Mouse (Mus musculus) embryonic facial prominence, embryonic 10.5 days (tissue): ENCODE measurements around the gene Acta1. TPM values are rescaled to one million over a fixed set of nuclear protein-coding genes. Genes with fewer than 3 reads are reported as not detected.

Source experiments
- DNase-seq: peaks from one replicate; pipeline ENCODE4 v3.0.0-alpha.2; 2017; ENCODE audit warnings: low spot score
- H3K27ac ChIP-seq: fragments of 300-500 bp; sonication (generic); replicated peaks from 2 replicates; pipeline ENCODE4 v1.5.1; 2016; ENCODE audit warnings: mild to moderate bottlenecking
- H3K27me3 ChIP-seq: fragments of 300-500 bp; sonication (generic); replicated peaks from 2 replicates; pipeline ENCODE4 v1.6.1; 2016; ENCODE audit warnings: low read depth, mild to moderate bottlenecking; ENCODE audit not compliant: poor library complexity, severe bottlenecking
- H3K36me3 ChIP-seq: fragments of 300-500 bp; sonication (generic); replicated peaks from 2 replicates; pipeline ENCODE4 v1.6.1; 2016; ENCODE audit warnings: mild to moderate bottlenecking, moderate library complexity
- H3K4me1 ChIP-seq: fragments of 300-500 bp; sonication (generic); 2 replicates; pipeline ENCODE4 v1.6.1; 2016
- H3K4me3 ChIP-seq: fragments of 300-500 bp; sonication (generic); 2 replicates; pipeline ENCODE4 v1.5.1; 2016; ENCODE audit warnings: mild to moderate bottlenecking, moderate library complexity
- H3K9me3 ChIP-seq: fragments of 300-500 bp; sonication (generic); 2 replicates; pipeline ENCODE4 v1.6.1; 2016; ENCODE audit warnings: mild to moderate bottlenecking
- WGBS: fragments of 180-500 bp; shearing (Covaris S2); methylation state at CpG from one replicate; pipeline ENCODE4 v1.1.7; 2016; 5-methylcytosine and 5-hydroxymethylcytosine counted together
- polyA plus RNA-seq: library from polyadenylated mRNA; unstranded; fragments of >200 nt; fragmentation: Nextera tagmentation; extraction: Ambion mirVana; gene quantifications from 2 replicates; pipeline ENCODE4 v1.2.1, GENCODE M21; 2016

Gene Acta1
- polyA plus RNA-seq, 1 experiment from 2014 or later = 0.80 TPM

DNA sequence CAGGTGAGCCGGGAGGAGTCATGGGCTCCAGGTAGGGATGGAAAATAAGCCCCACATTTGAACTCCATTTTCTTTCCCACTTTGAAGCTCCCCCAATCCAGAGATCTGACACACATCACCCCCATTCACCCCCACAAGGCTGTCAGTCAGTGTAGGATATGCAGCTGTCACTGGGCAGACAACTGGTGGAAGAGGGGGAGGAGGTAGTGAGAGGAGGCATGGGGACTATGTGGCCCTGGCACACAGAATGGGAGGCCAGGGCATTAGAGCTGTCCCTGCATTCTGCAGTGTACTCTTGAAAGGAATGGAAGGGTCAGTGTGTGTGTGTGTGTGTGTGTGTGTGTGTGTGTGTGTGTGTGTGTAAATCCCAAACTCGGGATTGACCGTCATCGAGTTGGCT is 679 bp upstream of the Acta1 start:
- H3K4me1 ChIP-seq = peaks cover 22% of the 10 kb centered on the region
- H3K36me3 ChIP-seq = peaks cover 26% of the 10 kb centered on the region
- H3K27me3 ChIP-seq = peaks cover 74% of the 10 kb centered on the region
- no peak overlapping the region for H3K4me3 ChIP-seq
- H3K27ac ChIP-seq = no peak overlapping the region
- no peak for DNase-seq
- no peaks in the 10 kb centered on the region for H3K9me3 ChIP-seq
- 84% methylated on average over 4 of the region's 4 CpGs for WGBS

DNA sequence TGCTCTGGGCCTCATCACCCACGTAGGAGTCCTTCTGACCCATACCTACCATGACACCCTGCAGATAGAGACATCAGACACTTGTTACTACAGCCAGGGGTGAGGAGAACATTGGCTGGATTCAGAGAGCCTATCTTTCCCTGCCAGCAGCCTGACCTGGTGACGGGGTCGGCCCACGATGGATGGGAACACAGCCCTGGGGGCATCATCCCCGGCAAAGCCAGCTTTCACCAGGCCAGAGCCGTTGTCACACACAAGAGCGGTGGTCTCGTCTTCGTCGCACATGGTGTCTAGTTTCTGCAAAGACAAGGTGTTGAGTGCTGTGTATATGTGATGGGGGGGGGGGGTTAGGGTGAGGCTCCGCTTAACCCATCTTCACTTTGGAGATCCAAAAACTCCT is 1.1 kb downstream of the Acta1 start:
- Histone ChIP-seq H3K4me1 (peaks cover 22% of the 10 kb centered on the region), H3K27me3 (peaks cover 88% of the 10 kb centered on the region), H3K9me3 (no peaks in the 10 kb centered on the region), H3K36me3 (peaks cover 8% of the 10 kb centered on the region), H3K27ac (no peak overlapping the region), H3K4me3 (no peak overlapping the region)
- 74% methylated on average over 11 of the region's 11 CpGs for WGBS
- DNase-seq = no peak

DNA sequence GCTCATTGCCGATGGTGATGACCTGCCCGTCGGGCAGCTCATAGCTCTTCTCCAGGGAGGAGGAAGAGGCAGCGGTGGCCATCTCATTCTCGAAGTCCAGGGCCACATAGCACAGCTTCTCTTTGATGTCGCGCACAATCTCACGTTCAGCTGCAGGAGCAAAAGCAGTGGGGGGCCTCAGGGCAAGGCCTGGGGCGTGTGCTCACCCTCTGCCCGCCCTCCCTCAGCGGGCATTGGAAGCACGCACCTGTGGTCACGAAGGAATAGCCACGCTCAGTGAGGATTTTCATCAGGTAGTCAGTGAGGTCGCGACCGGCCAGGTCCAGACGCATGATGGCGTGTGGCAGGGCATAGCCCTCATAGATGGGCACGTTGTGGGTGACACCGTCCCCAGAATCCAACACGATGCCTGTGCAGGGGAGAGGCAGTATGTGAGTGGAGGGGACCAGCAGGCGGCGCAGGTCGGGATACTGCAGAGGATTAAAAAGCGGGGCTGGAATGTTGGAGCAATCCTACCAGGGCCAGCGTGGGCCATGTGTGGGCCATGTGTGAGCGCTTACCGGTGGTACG is 1.9 kb downstream of the Acta1 start:
- H3K9me3 ChIP-seq = no peaks in the 10 kb centered on the region
- H3K27ac ChIP-seq = no peak overlapping the region
- H3K36me3 ChIP-seq = peaks cover 4% of the 10 kb centered on the region; the same call in 1 of the 2 replicates
- DNase-seq = peak; percentile 50
- H3K4me3 ChIP-seq = peak overlapping the region; percentile 52
- H3K27me3 ChIP-seq = peaks cover 88% of the 10 kb centered on the region
- 9% methylated on average over 30 of the region's 30 CpGs for WGBS
- peaks cover 25% of the 10 kb centered on the region for H3K4me1 ChIP-seq

DNA sequence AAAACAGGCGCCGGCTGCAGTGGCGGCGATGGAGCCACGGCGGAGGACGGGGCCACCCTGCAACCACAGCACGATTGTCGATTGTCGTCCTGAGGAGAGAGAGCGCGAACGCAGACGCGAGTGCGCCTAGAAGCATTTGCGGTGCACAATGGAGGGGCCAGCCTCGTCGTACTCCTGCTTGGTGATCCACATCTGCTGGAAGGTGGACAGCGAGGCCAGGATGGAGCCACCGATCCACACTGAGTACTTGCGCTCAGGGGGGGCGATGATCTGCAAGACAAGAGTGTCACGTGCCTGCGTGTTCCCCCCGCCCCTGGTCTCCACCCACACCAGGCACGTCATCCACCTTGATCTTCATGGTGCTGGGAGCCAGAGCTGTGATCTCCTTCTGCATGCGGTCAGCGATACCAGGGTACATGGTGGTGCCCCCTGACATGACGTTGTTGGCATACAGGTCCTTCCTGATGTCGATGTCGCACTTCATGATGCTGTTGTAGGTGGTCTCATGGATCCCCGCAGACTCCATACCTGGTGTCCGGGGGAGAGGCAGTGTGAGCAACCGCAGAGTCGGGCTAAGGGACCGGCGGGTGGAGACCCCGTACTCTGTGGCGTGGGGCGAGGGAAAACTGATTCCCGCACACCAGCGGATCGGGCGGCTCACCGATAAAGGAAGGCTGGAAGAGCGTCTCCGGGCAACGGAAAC is 2.5 kb downstream of the Acta1 start:
- no peaks in the 10 kb centered on the region for H3K36me3 ChIP-seq
- no peaks in the 10 kb centered on the region for H3K9me3 ChIP-seq
- peaks cover 25% of the 10 kb centered on the region for H3K4me1 ChIP-seq
- H3K27ac ChIP-seq = no peak overlapping the region
- peak overlapping the region; percentile 52 for H3K4me3 ChIP-seq
- under 1% methylated on average over 49 of the region's 49 CpGs for WGBS
- H3K27me3 ChIP-seq = peaks cover 83% of the 10 kb centered on the region
- peak; percentile 29 for DNase-seq

DNA sequence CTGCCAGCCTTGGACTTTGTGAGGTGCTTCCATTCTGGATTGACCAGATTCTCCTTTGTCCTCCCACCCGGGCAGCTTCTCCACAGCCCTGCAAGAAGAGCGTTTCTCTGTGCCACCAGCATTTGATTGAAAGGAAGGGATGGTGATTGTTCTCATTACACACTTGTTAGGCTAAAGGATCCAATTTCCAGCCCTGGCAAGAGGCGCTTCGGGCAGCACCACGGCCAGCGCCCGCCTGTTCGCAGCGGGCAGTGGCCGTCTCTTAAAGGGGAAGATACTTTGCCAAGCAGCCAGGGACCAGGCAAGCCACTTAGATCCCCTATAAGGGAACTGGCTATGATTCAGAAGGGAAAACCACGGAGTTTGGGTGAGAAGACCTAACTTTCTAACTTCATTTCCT is 3.3 kb downstream of the Acta1 start:
- DNase-seq = peak; percentile 83
- Histone ChIP-seq H3K27ac (no peak overlapping the region), H3K36me3 (no peaks in the 10 kb centered on the region), H3K9me3 (no peaks in the 10 kb centered on the region), H3K4me3 (peak overlapping the region; percentile 52), H3K4me1 (peaks cover 25% of the 10 kb centered on the region), H3K27me3 (peaks cover 78% of the 10 kb centered on the region)
- WGBS = under 1% methylated on average over 11 of the region's 11 CpGs

DNA sequence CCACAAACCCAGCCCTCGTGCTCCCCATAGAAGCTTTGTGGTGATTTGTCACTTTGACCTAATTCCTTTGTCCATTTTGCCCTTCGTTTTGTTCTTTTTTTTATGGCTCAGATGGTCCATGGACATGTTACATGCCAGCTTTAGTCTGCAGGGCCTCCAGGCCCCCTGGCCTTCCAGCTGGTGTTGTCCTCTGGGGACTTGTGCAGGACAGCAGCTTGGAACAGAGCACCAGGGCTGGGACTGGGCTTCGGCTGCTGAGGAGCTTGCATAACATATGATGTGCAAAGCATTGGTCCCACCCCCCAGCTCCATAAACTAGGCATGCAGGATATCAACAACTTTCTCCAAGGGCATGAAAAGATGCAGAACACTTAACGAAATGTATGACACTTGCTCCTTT is 4.8 kb downstream of the Acta1 start:
- no peaks in the 10 kb centered on the region for H3K9me3 ChIP-seq
- no peak for DNase-seq
- peaks cover 31% of the 10 kb centered on the region for H3K4me1 ChIP-seq
- H3K27ac ChIP-seq = no peak overlapping the region
- H3K27me3 ChIP-seq = peaks cover 78% of the 10 kb centered on the region
- 73% methylated on average over 4 of the region's 4 CpGs for WGBS
- no peak overlapping the region for H3K4me3 ChIP-seq
- H3K36me3 ChIP-seq = no peaks in the 10 kb centered on the region

DNA sequence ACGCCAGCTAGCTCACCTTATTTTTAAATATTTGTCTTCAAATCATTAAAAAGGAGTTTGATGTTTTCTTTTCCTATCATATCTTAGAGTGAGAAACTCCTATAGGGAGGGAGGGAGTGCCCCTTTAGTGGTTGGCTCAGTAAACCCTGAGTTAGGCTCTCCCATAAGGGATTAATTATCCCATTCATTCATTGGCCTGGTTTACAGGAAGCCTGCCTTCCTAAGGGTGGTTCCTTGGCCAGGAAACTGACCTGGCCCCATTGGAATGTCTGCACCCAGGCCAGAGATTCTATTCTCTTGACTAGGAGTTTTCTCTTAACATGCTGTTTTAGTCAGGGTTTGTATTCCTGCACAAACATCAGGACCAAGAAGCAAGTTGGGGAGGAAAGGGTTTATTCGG is 6.6 kb downstream of the Acta1 start:
- Histone ChIP-seq H3K9me3 (no peaks in the 10 kb centered on the region), H3K4me1 (peaks cover 37% of the 10 kb centered on the region), H3K36me3 (no peaks in the 10 kb centered on the region), H3K27me3 (peaks cover 76% of the 10 kb centered on the region), H3K27ac (no peak overlapping the region), H3K4me3 (no peak overlapping the region)
- no peak for DNase-seq
- WGBS = 82% methylated on average over 2 of the region's 2 CpGs

DNA sequence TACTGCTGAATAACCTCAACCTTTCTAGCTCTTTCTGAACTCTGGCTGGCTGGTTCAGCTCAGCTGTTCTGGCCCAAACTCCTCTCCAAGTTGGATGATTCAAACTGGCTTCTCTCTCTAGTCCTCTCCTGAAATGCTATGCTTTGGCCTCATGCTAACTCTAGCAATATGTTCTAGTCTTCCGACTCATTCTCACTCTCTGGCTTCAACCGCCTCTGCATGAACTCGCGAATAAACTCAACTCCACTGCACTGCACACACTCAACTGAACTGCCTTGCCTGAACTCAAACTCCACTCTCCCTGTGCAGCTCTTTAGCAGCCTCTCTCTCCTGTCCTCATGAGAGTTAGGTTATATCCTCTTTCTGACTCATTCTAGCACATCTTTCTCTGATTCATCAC is 7.4 kb downstream of the Acta1 start:
- no peak overlapping the region for H3K27ac ChIP-seq
- H3K9me3 ChIP-seq = no peaks in the 10 kb centered on the region
- no peaks in the 10 kb centered on the region for H3K36me3 ChIP-seq
- H3K4me1 ChIP-seq = peaks cover 29% of the 10 kb centered on the region
- H3K4me3 ChIP-seq = no peak overlapping the region
- H3K27me3 ChIP-seq = peaks cover 68% of the 10 kb centered on the region
- WGBS = 93% methylated on average over 4 of the region's 4 CpGs
- DNase-seq = no peak

DNA sequence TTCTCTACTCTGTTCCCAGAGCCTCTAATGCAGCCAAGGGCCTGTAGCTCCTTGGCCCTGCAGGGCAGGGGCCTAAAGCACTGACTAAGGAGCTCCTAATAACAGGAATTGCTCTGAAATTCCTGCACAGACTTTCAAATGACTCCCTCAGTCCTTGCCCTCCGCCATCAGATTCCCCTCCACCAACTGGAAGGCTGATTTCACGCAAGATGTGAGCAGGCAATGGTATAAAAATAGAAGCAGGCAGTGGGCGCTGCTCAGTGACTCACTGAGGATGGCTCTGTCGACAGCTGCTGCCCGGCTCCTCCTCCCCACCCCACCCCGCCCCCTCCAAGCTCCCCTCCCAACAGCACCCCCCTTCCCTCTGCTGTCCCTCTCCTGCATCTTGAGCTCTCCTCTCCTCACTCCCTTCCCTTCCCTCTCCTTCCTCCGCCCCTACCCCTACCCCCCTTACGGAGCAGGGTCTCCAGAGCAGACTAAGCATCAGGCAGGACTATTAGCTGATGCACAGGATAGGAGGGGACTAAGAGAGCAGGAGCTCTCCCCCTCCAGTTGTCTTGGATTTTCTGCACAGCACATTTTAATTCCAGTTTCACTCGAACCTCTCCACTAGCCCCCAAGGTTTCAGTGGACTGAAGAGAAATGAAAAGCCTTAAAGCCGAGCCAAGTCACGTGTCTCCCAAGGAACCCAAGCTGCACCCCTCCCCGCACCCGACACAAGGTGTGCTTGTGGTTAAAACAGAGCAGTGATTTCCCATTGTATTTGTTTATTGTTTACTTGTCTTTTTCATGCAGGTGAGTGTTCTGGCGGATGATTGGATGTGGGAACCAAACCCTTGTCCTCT is 9.6 kb downstream of the Acta1 start:
- no peak overlapping the region for H3K27ac ChIP-seq
- peaks cover 18% of the 10 kb centered on the region for H3K4me1 ChIP-seq
- peak overlapping the region; percentile 33 for H3K4me3 ChIP-seq
- H3K9me3 ChIP-seq = no peaks in the 10 kb centered on the region
- WGBS = 5% methylated on average over 14 of the region's 14 CpGs
- peaks cover 46% of the 10 kb centered on the region for H3K27me3 ChIP-seq
- DNase-seq = peak; percentile 38
- no peaks in the 10 kb centered on the region for H3K36me3 ChIP-seq

DNA sequence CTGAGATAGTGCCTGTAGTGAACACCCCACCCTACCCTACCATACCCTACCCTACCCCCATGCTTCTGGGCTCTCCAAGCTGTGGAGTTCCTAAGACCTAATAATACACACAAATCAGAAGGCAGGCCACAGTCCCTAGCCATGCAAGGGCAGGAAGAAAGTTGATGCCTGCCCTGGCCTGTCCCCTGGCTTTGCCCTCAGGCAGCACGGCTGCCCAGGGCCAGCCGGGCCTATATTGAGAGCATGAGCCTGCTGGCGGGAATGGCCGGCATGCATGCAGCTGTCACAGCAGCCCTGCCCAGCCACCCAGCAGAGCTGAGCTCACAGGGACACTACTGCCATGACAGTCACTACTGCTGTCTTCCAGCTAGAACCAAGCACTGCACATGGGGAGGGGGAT is 11.5 kb downstream of the Acta1 start:
- no peak overlapping the region for H3K4me3 ChIP-seq
- H3K27me3 ChIP-seq = peaks cover 34% of the 10 kb centered on the region
- no peak for DNase-seq
- H3K9me3 ChIP-seq = no peaks in the 10 kb centered on the region
- no peak overlapping the region for H3K27ac ChIP-seq
- WGBS = 79% methylated on average over 4 of the region's 4 CpGs
- H3K4me1 ChIP-seq = peaks cover 21% of the 10 kb centered on the region
- H3K36me3 ChIP-seq = no peaks in the 10 kb centered on the region

DNA sequence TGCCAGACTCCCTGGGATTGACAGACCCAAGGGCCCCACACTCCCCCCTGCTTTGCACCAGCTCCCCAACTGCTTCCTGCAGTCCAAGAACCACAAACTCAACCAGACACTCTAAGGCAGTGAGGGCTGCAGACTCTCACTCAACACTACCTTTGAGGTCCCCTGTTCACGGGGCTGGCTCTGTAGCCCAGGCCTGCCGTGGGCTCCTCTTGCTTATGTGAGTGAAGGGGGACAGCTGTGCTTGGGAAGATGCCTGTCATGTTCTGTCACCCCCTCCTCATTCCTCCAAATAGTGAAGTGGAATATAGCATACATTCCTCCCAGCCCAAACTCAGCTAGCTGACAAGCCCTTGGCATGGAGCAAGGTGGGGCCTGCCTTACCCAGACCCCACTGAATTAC is 12.1 kb downstream of the Acta1 start:
- 86% methylated on average over 2 of the region's 2 CpGs for WGBS
- DNase-seq = no peak
- H3K27me3 ChIP-seq = peaks cover 34% of the 10 kb centered on the region
- H3K4me3 ChIP-seq = no peak overlapping the region
- peaks cover 20% of the 10 kb centered on the region for H3K4me1 ChIP-seq
- no peaks in the 10 kb centered on the region for H3K9me3 ChIP-seq
- H3K27ac ChIP-seq = no peak overlapping the region
- H3K36me3 ChIP-seq = no peaks in the 10 kb centered on the region

DNA sequence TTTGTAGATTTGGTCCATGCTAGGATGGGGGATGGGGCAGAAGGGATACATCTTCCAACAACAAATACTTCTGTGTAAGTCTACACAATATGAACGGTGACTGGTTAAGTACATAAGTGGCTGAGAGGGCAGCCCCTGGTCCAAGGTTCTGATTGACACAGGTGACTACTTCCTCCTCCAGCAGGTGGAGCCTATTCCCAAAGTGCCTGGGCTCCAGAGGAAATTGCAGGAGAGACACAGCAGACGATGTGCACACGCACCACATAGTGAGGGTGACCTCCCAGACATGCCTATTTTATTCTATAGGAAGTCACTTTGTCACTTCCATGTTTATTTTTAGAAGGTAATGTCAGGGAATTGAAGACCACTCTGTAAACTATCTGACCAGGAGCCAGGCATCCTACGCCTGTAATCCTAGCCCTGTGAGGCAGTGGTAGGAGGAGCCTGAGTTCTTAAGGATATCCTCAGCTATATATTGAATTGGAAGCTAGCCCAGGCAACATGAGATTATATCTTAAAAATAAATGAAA is 13.7 kb downstream of the Acta1 start:
- H3K36me3 ChIP-seq = no peaks in the 10 kb centered on the region
- H3K27me3 ChIP-seq = peaks cover 27% of the 10 kb centered on the region
- H3K9me3 ChIP-seq = no peaks in the 10 kb centered on the region
- no peak overlapping the region for H3K4me3 ChIP-seq
- DNase-seq = no peak
- H3K27ac ChIP-seq = no peak overlapping the region
- WGBS = 54% methylated on average over 4 of the region's 4 CpGs
- H3K4me1 ChIP-seq = peaks cover 20% of the 10 kb centered on the region
